Mouse (Mus musculus) cerebellum, adult (tissue): Measurements from ENCODE around the gene Rbmx2.

Source experiments
- ATAC-seq: cut with Nextera tagmentation; 2 replicates; pipeline ENCODE4 v1.9.2; 2017; ENCODE audit warnings: mild to moderate bottlenecking, moderate library complexity, mixed read lengths; ENCODE audit not compliant: insufficient number of reproducible peaks, low FRiP score, low TSS enrichment

Rbmx2 gene

GRCm38 (mm10) chrX:48694864-48695371 lies at the start of gene Rbmx2:
Gene Rbmx2 (plus strand): TSS chrX:48695004.
- peak; percentile 99 for ATAC-seq

DNA sequence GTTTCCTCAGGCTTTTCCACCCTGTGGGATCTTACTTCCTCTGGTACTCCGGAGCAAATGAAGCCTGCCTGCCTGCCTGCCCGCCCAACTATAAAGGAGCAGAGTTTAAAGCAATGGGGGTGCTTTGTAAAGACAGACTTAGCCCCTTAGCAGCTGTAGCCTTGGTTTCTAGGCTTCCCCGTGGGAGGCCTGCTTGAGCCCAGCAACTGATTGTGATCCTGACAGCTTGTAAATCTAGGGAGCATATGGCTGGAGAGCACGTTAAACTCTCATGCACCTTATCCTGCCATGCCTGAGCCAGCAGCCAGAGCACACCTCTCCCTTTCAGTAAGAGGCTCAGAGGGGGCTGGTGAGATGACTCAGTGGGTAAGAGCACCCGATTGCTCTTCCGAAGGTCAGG lies 28.0 kb upstream of the Rbmx2 start:
- no peak for ATAC-seq

DNA sequence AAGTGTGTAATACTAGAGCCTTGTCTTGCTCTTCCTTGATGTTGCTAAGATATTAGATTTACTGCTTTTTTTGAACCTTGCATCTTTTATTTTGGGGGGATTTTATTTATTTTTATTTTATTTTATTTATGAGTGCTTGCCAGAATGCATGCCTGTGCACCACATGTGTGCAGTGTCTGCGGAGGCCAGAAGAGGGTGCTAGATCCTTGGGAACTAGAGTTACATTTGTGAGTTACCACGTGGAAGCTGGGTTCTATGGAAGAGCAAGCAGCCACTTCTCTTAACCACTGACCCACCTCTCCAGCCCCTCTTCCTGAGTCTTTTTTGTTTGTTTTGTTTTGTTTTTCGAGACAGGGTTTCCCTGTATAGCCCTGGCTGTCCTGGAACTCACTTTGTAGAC lies 25.2 kb upstream of the Rbmx2 start:
- ATAC-seq: no peak

DNA sequence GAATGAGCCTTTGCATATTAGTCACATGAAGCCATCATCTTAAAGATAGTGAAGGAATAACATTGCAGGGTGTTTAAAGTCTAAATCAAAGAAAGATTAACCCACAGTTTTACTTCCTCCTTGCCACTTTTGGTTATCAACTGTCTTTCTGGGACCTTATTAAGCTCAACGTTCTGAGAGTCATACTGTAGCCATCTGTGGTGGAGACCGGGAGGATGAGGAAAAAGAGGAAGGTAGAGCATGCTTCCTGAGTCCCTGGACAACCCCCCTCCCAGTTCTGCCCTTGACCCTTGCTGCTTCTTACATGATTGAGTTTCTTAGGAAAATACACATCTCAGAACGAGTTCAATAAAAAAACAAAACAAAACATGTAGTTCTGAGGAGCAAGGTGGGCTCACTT lies 23.1 kb upstream of the Rbmx2 start:
- no peak for ATAC-seq

DNA sequence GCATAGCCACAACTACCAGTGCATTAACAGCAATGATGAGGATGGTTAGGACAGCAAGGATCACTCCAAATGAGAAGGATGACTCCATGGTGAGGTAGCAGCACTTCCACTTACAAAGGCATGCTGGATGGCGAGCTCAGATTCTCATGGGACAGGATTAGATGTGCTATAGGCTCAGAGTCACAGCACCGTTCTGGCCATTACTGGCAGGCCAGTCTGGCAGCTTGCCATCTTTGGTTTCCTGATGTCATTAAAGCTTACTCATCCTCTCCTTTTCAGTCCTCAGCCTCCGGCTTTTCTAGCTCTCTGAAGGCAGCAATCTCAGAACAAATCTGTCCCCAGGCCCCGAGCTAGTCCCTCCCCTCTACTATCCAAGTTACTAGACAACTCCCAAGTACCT lies 20.6 kb upstream of the Rbmx2 start, which contains the start of gene Gpr119:
Gene Gpr119 (minus strand): TSS at position 308 of the 400 bp plus-strand sequence.
- no peak for ATAC-seq

DNA sequence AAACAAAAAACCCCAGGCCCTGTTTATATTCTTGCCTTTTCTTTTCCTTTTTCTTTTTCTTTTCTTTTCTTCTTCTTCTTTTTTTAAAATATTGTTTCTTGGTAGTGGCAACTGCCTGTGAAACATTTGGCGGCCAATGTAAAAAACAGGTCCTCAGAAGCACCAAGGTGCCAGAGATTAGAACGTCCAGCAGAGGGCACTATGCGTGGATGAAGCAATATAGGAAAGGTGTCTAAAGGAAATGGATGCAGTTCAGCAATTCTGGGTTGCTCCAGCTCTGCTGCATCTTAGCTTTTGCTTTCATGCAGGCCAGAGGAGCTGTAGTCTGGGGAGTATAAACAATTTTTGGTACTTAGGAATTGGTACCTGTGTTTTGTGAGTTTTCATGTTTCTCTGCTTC lies 11.4 kb upstream of the Rbmx2 start:
- no peak for ATAC-seq

GRCm38 (mm10) chrX:48683857-48684256 lies 10.9 kb upstream of the Rbmx2 start:
- no peak for ATAC-seq

DNA sequence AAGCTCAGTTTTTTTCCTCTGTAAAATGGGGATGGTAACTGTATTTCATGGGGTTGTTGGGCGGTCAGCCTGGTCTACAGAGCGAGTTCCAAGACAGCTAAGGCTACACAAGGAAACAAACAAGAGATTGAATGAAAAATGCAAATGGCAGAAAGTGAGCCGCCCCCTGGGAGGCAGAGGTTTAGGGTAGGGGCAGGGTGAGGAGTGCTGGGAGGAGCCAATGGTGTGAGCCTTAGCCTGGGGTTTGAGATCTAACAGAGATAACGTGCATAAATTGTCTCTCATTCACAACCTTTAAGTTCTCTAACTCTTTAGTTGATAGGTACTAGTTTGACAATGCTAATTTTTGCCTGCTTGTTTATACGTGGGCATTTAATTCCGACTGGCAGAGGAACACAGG lies 344 bp upstream of the Rbmx2 start:
- ATAC-seq: peak; percentile 69; the same call in 1 of the 2 replicates

DNA sequence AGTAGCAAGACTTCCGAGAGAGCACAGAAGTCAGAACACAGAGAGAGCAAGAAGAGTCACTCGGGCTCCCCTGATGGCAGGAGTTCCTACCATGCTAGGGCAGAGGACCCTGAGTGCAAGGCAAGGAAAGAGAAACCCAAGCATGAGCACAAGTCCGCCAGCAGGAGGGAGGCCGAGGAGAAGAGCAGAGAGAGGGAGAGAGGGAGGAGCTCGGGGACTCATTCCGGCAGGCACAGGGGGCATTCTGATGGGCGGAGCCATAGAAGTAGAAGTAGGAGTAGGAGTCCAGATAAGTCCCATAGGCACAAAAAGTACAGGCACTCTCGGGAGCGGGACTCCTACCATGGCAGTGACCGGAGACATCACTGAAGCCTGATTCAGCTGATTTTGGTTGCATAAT lies 14.9 kb downstream of the Rbmx2 start:
- ATAC-seq: no peak

GRCm38 (mm10) chrX:48712846-48713245 lies 18.0 kb downstream of the Rbmx2 start:
- ATAC-seq: no peak

GRCm38 (mm10) chrX:48754710-48755283 lies 60.0 kb downstream of the Rbmx2 start:
- no peak for ATAC-seq
